Mouse (Mus musculus): ENCODE data around the gene Pnrc1.

DNA sequence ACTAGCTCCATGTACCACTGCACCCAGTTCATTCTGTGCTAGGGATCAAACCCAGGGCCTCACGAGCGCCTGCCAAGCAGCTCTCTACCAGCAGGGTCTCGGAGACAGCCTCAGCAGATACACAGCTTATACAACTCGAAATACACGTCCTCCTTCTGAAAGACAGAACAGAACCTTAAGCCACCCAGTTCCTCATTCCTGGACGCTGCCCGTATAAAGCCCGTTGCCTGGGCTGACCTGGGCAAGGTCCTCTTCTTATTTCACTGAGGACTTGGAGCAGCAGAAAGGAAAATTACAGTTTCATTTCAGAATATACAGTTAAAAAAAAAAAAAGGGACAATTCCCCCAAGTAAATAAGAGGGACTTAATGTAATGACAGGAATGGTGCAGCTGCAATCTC lies 4.5 kb downstream of the Pnrc1 start:
- TF ChIP-seq EP300 (IDR thresholded peaks at IDR 0.05; ENCODE audit: insufficient read depth, low read depth, low read length) (no peak), CTCF (IDR thresholded peaks at IDR 0.05) (no peak)

All from heart, adult 2 months (tissue).